Mouse (Mus musculus): ENCODE results near the gene Epb41l4b. TPM values are rescaled to one million over a fixed set of nuclear protein-coding genes. Genes with fewer than 3 reads are reported as not detected.

Epb41l4b gene
- polyA plus RNA-seq, 1 experiment from 2014 or later, result 0.29 TPM

DNA sequence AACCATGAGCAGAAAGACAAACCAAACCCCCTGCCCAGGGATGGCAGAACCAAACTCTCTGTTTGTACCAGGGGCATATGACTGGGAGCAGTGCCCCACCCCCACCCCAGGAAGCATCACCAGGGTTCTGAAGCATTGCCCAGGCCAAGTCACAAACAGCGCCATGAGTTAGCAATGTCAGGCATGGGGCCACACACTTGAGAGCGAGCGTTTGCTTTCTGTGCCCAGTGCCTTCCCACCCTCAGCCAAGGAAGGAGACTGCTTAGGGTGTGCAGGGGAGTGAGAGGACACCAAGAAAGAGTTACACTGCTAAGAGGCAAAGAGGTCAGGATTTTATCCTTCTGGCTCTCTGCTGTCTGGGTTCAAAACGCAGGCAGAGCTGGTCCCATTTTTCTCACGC, 132.8 kb downstream of the Epb41l4b start:
- no peaks in the 10 kb centered on the region for H3K9me3 ChIP-seq (replicated peaks)
- no peaks in the 10 kb centered on the region for H3K36me3 ChIP-seq
- H3K9ac ChIP-seq, result no peak overlapping the region
- peaks cover 35% of the 10 kb centered on the region for H3K27me3 ChIP-seq (replicated peaks)
- no peak overlapping the region for H3K27ac ChIP-seq (ENCODE audit: poor library complexity, severe bottlenecking)
- H3K4me1 ChIP-seq (replicated peaks), result peaks cover 4% of the 10 kb centered on the region; the same call in 1 of the 2 replicates
- H3K4me3 ChIP-seq, result no peak overlapping the region
- no peak overlapping the region for H3K4me2 ChIP-seq
- 36% methylated on average over 5 of the region's 5 CpGs for WGBS
- ATAC-seq (ENCODE audit: insufficient number of reproducible peaks, low FRiP score), result no peak

DNA sequence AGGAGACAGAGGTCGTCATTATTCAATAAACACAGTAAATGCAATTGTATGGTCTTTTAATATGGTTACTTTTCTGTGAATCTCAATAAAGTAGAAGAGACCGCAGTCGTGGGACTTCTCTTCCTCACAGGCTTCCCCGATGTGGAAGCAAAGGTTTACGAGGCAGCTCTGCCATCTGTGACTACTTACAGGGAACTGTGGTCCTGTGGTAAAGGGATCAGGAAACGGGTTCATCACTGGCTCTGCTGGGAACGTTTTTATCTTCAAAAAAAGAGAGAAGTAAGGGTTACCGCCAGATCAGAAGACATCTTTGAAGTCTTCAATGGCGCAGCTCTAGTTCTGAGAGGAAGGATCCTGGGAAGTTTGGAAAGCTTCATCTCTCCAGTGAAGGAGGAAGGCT, 135.5 kb downstream of the Epb41l4b start:
- no peak overlapping the region for H3K9ac ChIP-seq
- no peak for ATAC-seq (ENCODE audit: insufficient number of reproducible peaks, low FRiP score)

DNA sequence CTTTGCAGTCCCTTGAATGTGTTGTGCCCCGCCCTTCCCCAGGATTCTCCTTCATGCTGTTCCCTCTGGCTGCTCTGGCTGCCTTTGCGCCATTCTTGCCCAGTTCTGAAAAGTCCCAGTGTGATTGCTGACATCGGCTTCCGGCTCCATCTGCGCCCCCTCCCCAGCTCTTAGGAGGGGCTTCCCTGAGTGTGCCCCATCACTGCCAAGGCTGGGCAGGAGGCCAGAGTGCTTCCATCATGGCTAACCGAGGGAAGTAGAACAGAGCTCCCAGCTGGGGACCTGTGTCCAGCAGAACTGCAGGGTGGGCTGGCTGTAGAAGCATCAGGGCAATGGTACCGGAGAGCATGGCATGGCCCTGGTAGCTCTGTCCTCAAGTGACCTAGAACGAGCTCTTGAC, 138.2 kb downstream of the Epb41l4b start:
- Histone ChIP-seq H3K4me1 (replicated peaks) (no peaks in the 10 kb centered on the region), H3K27ac (ENCODE audit: poor library complexity, severe bottlenecking) (no peak overlapping the region), H3K27me3 (replicated peaks) (peaks cover 7% of the 10 kb centered on the region; the same call in 1 of the 2 replicates), H3K9me3 (replicated peaks) (no peaks in the 10 kb centered on the region), H3K4me3 (no peak overlapping the region), H3K36me3 (no peaks in the 10 kb centered on the region), H3K4me2 (no peak overlapping the region), H3K9ac (no peak overlapping the region)
- peak; percentile 18; the same call in 1 of the 2 replicates for ATAC-seq (ENCODE audit: insufficient number of reproducible peaks, low FRiP score)
- whole genome bisulfite sequencing, result 70% methylated on average over 8 of the region's 8 CpGs

More for the DNA sequence above, 135.5 kb downstream of the Epb41l4b start:
- peaks cover 20% of the 10 kb centered on the region for H3K27me3 ChIP-seq (replicated peaks)
- peaks cover 4% of the 10 kb centered on the region; the same call in 1 of the 2 replicates for H3K4me1 ChIP-seq (replicated peaks)
- no peak overlapping the region for H3K4me2 ChIP-seq
- H3K27ac ChIP-seq (ENCODE audit: poor library complexity, severe bottlenecking), result no peak overlapping the region
- no peaks in the 10 kb centered on the region for H3K9me3 ChIP-seq (replicated peaks)
- no peak overlapping the region for H3K4me3 ChIP-seq
- H3K36me3 ChIP-seq, result no peaks in the 10 kb centered on the region
- WGBS, result 69% methylated on average over 9 of the region's 9 CpGs

DNA sequence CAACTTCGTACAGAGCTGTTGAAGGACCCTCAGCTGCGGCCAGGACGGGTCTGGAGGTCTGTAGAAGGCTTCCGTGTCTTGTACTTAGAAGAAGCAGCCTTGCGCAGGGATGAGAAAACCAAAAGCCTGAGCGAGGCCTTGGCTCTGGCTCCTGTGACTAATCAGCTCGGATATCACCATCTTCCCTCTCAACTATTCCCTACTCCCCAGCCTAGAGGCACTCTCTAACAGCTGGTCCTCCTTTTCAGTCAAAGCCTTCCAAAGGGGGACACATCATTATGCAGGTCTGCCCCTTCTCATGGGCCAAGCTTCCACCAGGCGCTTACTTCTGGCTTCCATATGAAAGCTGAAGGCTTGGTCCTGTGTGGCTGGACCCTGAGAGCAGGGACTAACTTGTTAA, 139.4 kb downstream of the Epb41l4b start:
- Histone ChIP-seq H3K9me3 (replicated peaks) (no peaks in the 10 kb centered on the region), H3K9ac (no peak overlapping the region), H3K36me3 (no peaks in the 10 kb centered on the region), H3K4me2 (no peak overlapping the region), H3K27me3 (replicated peaks) (no peaks in the 10 kb centered on the region), H3K4me1 (replicated peaks) (no peaks in the 10 kb centered on the region), H3K4me3 (no peak overlapping the region), H3K27ac (ENCODE audit: poor library complexity, severe bottlenecking) (no peak overlapping the region)
- no peak for ATAC-seq (ENCODE audit: insufficient number of reproducible peaks, low FRiP score)
- 80% methylated on average over 8 of the region's 8 CpGs for WGBS

DNA sequence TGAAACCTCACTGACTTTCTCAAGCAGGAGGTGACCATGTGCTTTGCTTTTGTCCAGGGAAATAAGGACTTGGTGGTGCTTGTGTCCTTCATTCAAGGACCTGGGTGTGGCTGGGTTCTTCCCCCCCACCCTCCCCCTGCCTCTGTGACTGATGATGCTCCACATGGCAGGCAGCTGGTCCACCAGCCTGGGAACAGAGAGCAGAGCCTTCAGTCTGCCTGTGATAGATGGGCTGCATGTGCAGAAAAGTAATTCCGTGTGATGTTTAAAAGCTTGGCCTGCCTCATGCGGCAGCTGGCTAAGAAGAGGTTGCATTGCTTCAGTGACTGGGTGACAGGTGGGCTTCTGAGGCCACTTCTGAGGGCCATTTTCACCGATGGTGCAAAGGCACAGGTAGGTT, 140.5 kb downstream of the Epb41l4b start:
- Histone ChIP-seq H3K4me1 (replicated peaks) (no peaks in the 10 kb centered on the region), H3K4me2 (no peak overlapping the region), H3K4me3 (no peak overlapping the region), H3K36me3 (no peaks in the 10 kb centered on the region), H3K27me3 (replicated peaks) (no peaks in the 10 kb centered on the region), H3K27ac (ENCODE audit: poor library complexity, severe bottlenecking) (no peak overlapping the region), H3K9me3 (replicated peaks) (no peaks in the 10 kb centered on the region), H3K9ac (no peak overlapping the region)
- no peak for ATAC-seq (ENCODE audit: insufficient number of reproducible peaks, low FRiP score)
- 59% methylated on average over 3 of the region's 3 CpGs for WGBS

DNA sequence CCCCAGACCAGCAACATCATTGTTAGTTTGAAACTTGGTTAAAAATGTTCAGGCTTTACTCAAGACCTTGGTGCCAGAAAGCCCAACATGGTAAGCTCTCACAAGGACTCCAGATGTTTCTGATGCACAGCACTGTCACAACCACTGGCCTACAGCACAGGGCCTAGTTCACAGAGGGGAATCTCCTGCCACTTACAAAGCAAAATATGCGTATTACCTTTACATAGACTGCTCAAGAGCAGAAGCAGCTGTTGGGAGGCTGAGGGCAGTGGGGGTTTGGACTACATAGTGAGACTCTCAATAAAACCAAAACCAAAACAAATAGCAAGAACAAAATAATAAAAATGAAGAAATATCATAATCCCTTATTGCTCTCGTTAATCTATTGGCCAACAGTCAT, 141.8 kb downstream of the Epb41l4b start:
- 82% methylated on average over 2 of the region's 2 CpGs for WGBS

DNA sequence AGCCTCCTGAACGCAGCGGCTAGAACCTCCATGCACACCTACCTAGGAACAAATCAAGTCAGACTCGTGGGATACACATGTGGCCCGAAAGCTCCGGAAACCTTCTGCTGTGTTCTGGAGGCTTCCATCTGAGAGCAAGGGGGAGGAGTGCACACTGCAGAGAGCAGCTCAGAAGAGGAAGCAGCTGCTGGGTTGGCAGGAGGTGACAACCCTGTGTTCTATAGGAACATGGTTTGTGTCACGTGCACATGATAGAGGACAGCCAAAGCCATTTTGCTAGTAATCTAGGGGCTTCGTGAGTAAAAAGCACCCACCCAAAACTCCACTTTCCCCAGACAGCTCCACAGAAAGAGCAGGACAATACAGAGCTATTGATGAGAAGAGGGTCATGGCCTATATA, 149.9 kb downstream of the Epb41l4b start:
- Histone ChIP-seq H3K27ac (ENCODE audit: poor library complexity, severe bottlenecking) (no peak overlapping the region), H3K9me3 (replicated peaks) (peaks cover 8% of the 10 kb centered on the region), H3K36me3 (no peaks in the 10 kb centered on the region), H3K4me1 (replicated peaks) (0 out of 2 replicates have a peak, but pooled peaks cover 3% of the 10 kb centered on the region), H3K9ac (no peak overlapping the region), H3K27me3 (replicated peaks) (peaks cover 46% of the 10 kb centered on the region), H3K4me3 (no peak overlapping the region), H3K4me2 (no peak overlapping the region)
- 73% methylated on average over 7 of the region's 7 CpGs for WGBS
- no peak for ATAC-seq (ENCODE audit: insufficient number of reproducible peaks, low FRiP score)

More for the DNA sequence above, 141.8 kb downstream of the Epb41l4b start:
- Histone ChIP-seq H3K36me3 (no peaks in the 10 kb centered on the region), H3K4me2 (no peak overlapping the region), H3K27ac (ENCODE audit: poor library complexity, severe bottlenecking) (no peak overlapping the region), H3K4me1 (replicated peaks) (no peaks in the 10 kb centered on the region), H3K9ac (no peak overlapping the region), H3K9me3 (replicated peaks) (peaks cover 3% of the 10 kb centered on the region), H3K27me3 (replicated peaks) (no peaks in the 10 kb centered on the region), H3K4me3 (no peak overlapping the region)
- no peak for ATAC-seq (ENCODE audit: insufficient number of reproducible peaks, low FRiP score)

DNA sequence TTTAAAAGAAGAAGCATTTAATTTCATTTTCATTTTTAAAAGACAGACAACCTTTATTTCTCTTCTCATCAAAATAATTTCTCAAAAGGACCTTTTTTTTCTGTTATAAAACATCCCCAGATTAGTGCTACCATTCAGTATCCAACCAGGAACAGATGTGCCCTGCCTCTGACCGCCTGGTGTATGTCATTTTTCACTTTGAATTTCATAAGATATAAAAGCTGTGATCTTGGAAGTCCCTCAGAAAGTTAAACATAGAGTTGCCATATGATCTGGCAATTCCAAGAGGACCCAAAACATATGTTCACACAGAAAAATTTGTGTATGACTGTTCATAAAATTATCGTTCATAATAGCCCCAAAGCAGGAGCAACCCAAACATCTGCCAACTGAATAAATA, 151.3 kb downstream of the Epb41l4b start:
- Histone ChIP-seq H3K27me3 (replicated peaks) (peaks cover 56% of the 10 kb centered on the region), H3K27ac (ENCODE audit: poor library complexity, severe bottlenecking) (no peak overlapping the region)
- ATAC-seq (ENCODE audit: insufficient number of reproducible peaks, low FRiP score), result no peak

DNA sequence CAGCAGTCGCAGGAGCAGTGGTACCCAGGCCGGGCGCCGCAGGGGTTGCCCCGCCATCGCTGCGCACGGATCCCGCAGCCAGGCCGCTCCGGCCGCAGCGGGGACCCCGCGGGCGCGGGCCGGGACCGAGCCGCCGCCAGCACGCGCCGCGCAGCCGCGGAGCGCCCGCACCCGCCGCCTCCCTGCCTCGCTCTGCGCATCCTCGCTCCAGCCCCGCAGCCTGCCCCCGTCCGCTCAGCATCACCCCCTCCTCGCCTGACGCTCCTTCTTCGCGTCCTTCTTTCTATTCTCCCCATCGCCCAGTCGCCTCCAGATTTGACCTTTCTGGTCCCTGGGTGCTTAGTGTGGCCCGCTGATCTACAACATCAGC, 153.0 kb downstream of the Epb41l4b start, which contains the start of gene Frrs1l:
Gene Frrs1l (minus strand): TSS at position 177 of the 370 bp plus-strand sequence.
- H3K4me3 ChIP-seq, result peak within 1 kb of the TSS; percentile 66

More for the DNA sequence above, 151.3 kb downstream of the Epb41l4b start:
- Histone ChIP-seq H3K9ac (no peak overlapping the region), H3K9me3 (replicated peaks) (peaks cover 11% of the 10 kb centered on the region), H3K36me3 (no peaks in the 10 kb centered on the region), H3K4me2 (no peak overlapping the region), H3K4me1 (replicated peaks) (0 out of 2 replicates have a peak, but pooled peaks cover 3% of the 10 kb centered on the region), H3K4me3 (no peak overlapping the region)
- WGBS, result 61% methylated on average over 2 of the region's 2 CpGs

DNA sequence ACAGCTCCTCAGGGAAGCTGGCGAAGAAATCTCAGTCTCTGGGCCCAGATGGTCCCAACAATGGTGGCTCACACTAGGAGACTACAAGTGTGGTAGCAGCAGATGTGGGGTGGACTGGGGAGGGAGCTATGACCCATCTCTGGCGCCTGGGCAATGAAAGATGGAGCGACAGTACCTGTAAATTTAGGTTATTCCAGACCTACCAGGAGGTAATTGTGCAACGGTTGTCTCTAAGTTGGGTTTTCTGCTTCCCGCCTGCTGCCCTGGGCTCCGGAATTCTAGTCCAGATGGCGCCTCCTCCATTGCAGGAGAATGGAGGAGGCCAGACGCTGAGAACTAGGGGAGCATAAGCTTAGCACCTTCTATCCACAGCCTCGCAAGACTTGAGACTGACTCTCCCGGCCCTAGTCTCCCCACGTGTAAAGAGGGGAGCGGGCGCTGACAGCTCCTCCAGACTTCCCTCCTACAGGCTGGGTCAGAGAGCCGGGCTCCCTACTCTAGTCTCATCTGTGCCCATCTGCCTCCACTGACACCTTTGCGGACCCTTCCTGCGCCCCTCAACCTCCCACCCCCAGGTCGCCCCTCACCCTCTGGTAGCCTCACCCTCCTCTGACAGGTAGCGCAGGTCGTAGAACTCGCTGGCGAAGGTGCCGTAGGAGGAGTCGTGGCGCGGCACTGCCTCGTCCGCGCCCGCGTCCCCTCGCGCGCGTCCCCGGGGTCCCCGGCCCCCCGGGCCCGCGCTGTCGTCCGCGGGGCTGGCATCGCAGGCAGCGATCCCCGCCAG, 153.6 kb downstream of the Epb41l4b start:
- peak overlapping the region; percentile 67 for H3K9ac ChIP-seq
- H3K27me3 ChIP-seq (replicated peaks), result peaks cover 63% of the 10 kb centered on the region
- no peaks in the 10 kb centered on the region for H3K36me3 ChIP-seq
- H3K4me2 ChIP-seq, result peak overlapping the region; percentile 97
- WGBS, result 4% methylated on average over 45 of the region's 45 CpGs
- no peak for ATAC-seq (ENCODE audit: insufficient number of reproducible peaks, low FRiP score)
- no peak overlapping the region for H3K27ac ChIP-seq (ENCODE audit: poor library complexity, severe bottlenecking)
- H3K9me3 ChIP-seq (replicated peaks), result peaks cover 6% of the 10 kb centered on the region
- H3K4me1 ChIP-seq (replicated peaks), result 0 out of 2 replicates have a peak, but pooled peaks cover 3% of the 10 kb centered on the region
- H3K4me3 ChIP-seq, result peak overlapping the region; percentile 66

More for the DNA sequence above, 153.0 kb downstream of the Epb41l4b start, which contains the start of gene Frrs1l:
- ATAC-seq (ENCODE audit: insufficient number of reproducible peaks, low FRiP score), result no peak
- Histone ChIP-seq H3K9me3 (replicated peaks) (peaks cover 6% of the 10 kb centered on the region), H3K36me3 (no peaks in the 10 kb centered on the region), H3K4me2 (peak within 1 kb of the TSS; percentile 97), H3K27ac (ENCODE audit: poor library complexity, severe bottlenecking) (no peak within 1 kb of the TSS), H3K27me3 (replicated peaks) (peaks cover 63% of the 10 kb centered on the region), H3K9ac (peak within 1 kb of the TSS; percentile 67), H3K4me1 (replicated peaks) (0 out of 2 replicates have a peak, but pooled peaks cover 3% of the 10 kb centered on the region)
- 4% methylated on average over 44 of the region's 44 CpGs for WGBS

DNA sequence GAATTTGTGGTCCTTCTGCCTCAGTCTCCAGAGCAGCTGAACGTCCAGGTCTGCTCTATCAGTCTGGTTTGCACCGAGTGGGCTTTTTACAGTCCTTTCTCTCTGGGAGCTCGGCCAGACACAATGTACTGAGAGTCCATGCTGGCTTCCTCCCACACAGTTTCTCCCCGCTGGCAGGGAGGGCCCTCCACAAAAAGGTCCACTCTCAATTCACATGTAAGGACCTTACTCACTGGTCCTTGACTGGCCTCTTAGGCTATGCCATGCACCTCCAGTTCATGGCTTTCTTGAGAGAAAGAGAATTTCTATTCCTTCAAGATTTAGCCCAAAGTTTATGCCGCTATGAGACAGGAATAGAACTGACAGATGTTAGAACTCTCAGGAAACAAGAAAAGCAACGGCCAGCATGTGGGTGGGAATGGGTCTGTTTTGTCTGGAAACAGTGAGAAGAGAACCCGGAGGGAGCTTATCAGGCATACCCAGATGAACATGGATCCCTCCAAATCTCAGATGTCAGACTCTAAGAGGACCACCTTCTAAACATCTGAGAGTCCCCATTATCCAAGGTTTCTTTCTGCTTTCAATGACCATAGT, 177.6 kb downstream of the Epb41l4b start:
- ATAC-seq (ENCODE audit: insufficient number of reproducible peaks, low FRiP score), result no peak
- Histone ChIP-seq H3K4me1 (replicated peaks) (no peaks in the 10 kb centered on the region), H3K27me3 (replicated peaks) (no peaks in the 10 kb centered on the region), H3K9me3 (replicated peaks) (no peaks in the 10 kb centered on the region), H3K4me3 (no peak overlapping the region), H3K4me2 (no peak overlapping the region), H3K27ac (ENCODE audit: poor library complexity, severe bottlenecking) (no peak overlapping the region), H3K36me3 (no peaks in the 10 kb centered on the region), H3K9ac (no peak overlapping the region)
- 52% methylated on average over 7 of the region's 7 CpGs for WGBS
